Mouse (Mus musculus): ENCODE measurements around the gene Csf2rb. TPM values are rescaled to one million over a fixed set of nuclear protein-coding genes. Genes with fewer than 3 reads are reported as not detected.
"Not testable (repeated sequence)": the region's sequence is repeated elsewhere in the genome, so short reads cannot be mapped to it uniquely, and the experiment has no call there.

Csf2rb gene
- polyA plus RNA-seq, 1 experiment = 16.0 TPM

- not testable (repeated sequence) for DNase-seq (ENCODE audit: low read depth)
Measured at GRCm38 (mm10) chr15:78327753-78328341, 2.3 kb downstream of the Csf2rb start.

GRCm38 (mm10) chr15:78328520-78329097, 3.1 kb downstream of the Csf2rb start:
- no peak for DNase-seq (ENCODE audit: low read depth)

- not testable (repeated sequence) for DNase-seq (ENCODE audit: low read depth)
Measured at GRCm38 (mm10) chr15:78329972-78330371, 4.4 kb downstream of the Csf2rb start.

GRCm38 (mm10) chr15:78330706-78331105, 5.2 kb downstream of the Csf2rb start:
- no peak for DNase-seq (ENCODE audit: low read depth)

- no peak for DNase-seq (ENCODE audit: low read depth)
Measured at GRCm38 (mm10) chr15:78331523-78332340, 6.2 kb downstream of the Csf2rb start.

- no peak for DNase-seq (ENCODE audit: low read depth)
Measured at GRCm38 (mm10) chr15:78332981-78333380, 7.4 kb downstream of the Csf2rb start.

- DNase-seq (ENCODE audit: low read depth) = no peak
Measured at GRCm38 (mm10) chr15:78334380-78334779, 8.8 kb downstream of the Csf2rb start.

GRCm38 (mm10) chr15:78339627-78340423, 14.3 kb downstream of the Csf2rb start:
- DNase-seq (ENCODE audit: low read depth) = not testable (repeated sequence)

- DNase-seq (ENCODE audit: low read depth) = not testable (repeated sequence)
Measured at GRCm38 (mm10) chr15:78340919-78341318, 15.4 kb downstream of the Csf2rb start.

GRCm38 (mm10) chr15:78343683-78344082, 18.1 kb downstream of the Csf2rb start:
- DNase-seq (ENCODE audit: low read depth) = no peak

- DNase-seq (ENCODE audit: low read depth) = no peak
Measured at GRCm38 (mm10) chr15:78344567-78344966, 19.0 kb downstream of the Csf2rb start.

GRCm38 (mm10) chr15:78351586-78352165, 26.1 kb downstream of the Csf2rb start:
- no peak for DNase-seq (ENCODE audit: low read depth)

GRCm38 (mm10) chr15:78354958-78355357, 29.4 kb downstream of the Csf2rb start:
- DNase-seq (ENCODE audit: low read depth) = no peak

- DNase-seq (ENCODE audit: low read depth) = no peak
Measured at GRCm38 (mm10) chr15:78355548-78355947, 30.0 kb downstream of the Csf2rb start.

GRCm38 (mm10) chr15:78365916-78366315, 40.4 kb downstream of the Csf2rb start:
- no peak for DNase-seq (ENCODE audit: low read depth)

GRCm38 (mm10) chr15:78366875-78367274, 41.3 kb downstream of the Csf2rb start:
- DNase-seq (ENCODE audit: low read depth) = no peak

GRCm38 (mm10) chr15:78367811-78368210, 42.3 kb downstream of the Csf2rb start:
- DNase-seq (ENCODE audit: low read depth) = no peak

GRCm38 (mm10) chr15:78368926-78369346, 43.4 kb downstream of the Csf2rb start:
- DNase-seq (ENCODE audit: low read depth) = no peak

GRCm38 (mm10) chr15:78369641-78370040, 44.1 kb downstream of the Csf2rb start:
- no peak for DNase-seq (ENCODE audit: low read depth)

GRCm38 (mm10) chr15:78372796-78373195, 47.2 kb downstream of the Csf2rb start:
- DNase-seq (ENCODE audit: low read depth) = no peak

GRCm38 (mm10) chr15:78374204-78374603, 48.7 kb downstream of the Csf2rb start:
- no peak for DNase-seq (ENCODE audit: low read depth)

- no peak for DNase-seq (ENCODE audit: low read depth)
Measured at GRCm38 (mm10) chr15:78377859-78378258, 52.3 kb downstream of the Csf2rb start.

Measured in gonadal fat pad, adult 2 months (tissue).